Mouse (Mus musculus) cerebellum, adult 9-11 months (tissue): ENCODE data around the gene Mapkap1.

Experiments
- DNase-seq: peaks from one replicate; pipeline ENCODE4 v3.0.0; 2022

The Mapkap1 gene

DNA sequence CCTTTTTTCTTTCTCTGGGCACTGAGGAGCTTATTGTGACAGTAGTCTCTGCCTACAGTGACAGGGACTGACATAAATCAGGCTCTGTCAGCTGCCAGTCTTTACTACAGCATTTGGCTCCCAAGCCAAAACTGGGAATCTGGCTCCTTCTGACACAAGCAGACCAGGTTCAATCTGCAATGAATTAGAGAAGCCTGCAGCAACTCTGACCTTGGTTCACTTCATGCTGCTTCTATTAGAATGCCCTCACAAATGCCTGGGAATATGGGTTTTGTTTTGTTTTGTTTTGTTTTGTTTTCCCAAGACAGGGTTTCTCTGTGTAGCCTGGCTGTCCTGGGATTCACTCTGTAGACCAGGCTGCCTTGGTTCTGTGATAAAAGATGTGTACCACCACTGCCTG, 126.7 kb downstream of the Mapkap1 start:
- no peak for DNase-seq

DNA sequence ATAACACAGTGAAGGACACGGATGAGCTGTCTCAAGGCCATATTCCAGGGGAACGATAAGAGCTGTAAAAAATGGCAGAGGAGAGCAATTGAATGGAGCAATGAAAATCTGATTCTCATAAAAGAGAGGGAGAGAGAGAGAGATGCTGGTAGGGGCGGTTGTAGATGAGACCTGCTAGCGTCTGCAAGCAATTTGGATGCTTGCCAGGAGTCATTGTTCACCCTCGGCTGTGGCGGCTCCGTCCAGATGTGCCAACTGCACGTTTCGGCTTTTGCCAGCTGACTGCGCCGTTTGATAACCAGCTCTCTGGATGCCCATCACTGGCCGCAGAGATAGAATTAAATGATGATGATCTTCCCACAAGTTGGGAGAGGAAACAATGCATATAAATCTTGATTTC, 128.4 kb downstream of the Mapkap1 start:
- DNase-seq = no peak

DNA sequence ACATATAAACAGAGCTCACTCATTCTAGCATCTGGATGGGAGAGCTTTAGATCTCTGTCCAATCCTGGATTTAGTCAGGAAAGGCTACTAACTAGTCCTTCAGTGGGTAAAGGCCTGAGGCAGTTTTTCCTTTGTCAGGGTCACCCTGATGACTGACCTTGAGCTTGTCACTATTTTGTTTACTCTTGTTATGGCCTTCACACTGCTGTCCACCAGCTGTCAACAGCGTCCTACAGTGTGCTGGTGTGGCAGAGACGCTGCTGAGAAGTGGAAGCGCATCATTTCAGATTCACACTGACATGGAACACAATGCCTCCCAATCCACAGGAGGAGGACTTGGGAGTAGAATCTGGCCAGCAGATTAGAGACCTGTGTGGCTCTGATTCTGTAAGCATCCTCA, 130.8 kb downstream of the Mapkap1 start:
- no peak for DNase-seq

DNA sequence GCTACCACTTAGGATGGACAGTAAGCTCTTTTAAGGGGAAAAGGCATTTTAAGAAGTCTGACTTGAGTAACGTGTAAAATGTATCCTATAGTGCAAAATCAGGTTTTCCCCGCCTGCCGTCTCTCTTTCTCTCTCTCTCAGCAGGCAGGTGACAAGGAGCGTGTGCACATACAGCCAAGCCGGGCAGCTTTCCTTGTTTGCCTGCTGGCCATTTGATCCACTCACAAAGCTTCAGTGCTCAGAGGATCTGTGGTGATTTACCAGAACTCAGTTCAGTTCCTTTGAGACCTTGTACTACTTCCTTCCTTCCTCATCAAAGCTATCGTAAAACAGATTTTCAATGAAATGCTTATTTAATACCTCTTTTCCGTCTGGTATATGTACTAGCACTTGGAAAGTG, 137.0 kb downstream of the Mapkap1 start:
- DNase-seq = no peak

DNA sequence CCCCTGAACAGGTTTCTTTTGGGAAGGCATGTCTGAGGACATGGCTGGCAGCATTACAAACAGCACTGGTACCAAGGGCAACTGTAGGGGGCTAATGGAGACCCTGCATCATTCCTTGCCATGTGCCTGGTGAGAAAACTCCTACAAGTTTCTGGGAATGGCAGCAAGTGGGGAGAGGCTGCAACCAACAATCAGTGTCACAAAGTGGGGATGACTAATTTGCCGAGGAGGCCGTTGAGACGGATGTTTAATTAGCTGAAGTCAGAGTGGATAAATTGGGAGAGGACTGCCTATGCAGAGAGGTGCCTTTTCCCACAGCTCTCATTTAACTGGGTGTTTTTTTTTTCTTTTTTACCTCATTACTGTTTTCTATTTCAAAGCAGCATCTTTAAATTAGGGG, 137.4 kb downstream of the Mapkap1 start:
- DNase-seq = no peak

DNA sequence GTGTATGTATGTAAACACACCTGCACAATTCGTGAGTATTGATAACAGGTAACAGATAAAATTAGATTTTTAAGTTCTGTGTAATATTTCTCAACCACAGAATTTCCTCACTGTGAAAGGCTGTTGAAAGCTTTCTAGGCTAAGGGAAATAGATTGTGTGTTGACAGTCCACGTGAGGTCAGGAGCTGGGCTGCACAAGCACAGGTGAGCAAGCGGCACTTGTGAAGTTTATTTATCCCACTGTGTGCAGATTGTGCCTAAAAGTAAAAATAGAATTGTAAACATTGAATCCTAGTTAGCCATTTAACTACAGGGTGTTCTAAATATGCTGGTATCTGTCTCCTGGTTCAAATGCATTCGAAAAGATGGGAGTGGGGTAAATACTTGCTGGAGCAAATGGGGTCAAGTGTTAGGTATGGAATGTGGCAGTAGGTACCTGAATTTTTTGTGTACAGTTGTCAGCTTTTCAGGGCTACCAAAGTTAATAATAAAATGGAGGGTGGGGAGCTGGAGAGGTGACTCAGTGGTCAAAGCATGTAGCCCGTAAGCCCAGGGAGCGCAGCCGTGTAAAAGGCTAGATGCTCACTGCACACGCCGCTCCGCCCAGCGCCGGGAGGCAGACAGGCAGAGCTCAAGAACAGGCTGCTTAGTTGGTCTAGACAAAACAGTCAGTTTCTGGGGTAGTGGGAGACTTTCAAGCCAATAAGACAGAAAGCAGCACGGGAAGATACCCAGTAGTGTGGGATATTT, 138.2 kb downstream of the Mapkap1 start:
- DNase-seq = no peak

DNA sequence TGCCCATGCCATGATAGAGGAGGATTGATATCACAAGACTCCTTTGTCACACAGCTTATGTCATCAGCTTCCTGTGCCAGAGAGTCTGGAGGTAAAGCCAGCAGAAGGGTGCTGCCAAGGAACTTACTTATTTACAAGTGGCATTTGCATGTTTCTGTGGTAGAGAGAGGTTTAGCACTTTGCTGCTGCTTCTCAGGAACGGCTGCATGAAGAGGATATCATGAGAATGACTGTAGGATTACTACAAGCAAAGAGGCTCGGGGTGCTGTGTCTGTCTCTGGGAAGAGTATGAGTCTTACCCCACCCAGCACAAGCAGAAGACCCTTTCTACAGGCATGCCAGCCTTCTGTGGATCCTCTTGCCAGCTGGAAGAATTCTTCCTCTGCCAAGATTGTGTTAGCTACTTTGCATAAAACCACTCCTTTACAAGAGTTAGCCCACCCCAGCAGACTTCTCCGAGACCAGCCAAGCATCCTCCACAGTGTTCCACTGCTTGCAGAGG, 139.7 kb downstream of the Mapkap1 start:
- DNase-seq = no peak

DNA sequence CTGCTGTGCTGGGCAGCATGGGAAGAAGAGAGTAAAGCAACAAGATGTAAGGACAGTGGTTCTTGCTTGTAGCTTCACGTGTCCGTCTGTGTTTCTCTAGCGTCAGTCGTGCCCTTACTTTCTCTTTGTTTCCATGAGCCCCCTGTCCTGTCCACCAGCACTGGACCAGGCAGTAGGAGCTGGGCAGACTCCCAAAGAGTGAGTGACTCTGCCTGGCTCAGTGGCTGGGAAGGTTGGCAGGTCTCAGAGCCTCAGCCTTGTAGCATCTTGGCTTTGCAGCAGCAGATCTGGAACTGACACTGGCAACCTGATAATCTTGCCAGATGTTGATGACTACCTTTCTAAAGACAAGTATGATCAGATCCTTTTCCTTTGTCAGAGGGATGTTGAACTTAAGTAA, 140.9 kb downstream of the Mapkap1 start:
- no peak for DNase-seq

DNA sequence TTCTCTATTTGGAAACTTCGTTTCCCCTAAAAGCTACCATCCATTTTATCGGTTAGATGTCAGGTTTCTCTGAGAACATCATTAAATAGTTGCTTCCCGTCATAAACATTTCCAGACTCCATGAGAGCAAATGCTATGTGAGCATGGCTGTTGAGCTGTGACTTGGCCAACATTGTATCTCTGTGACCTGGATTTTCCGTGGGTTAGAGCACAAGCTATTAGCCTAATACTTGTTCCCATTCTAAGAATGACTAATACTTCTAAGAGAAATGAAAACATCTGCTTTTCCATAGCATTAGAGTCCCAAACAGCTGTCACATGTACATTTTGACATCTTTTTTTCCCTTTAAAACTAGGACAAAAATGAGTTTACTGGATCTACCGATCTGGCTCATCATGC, 142.4 kb downstream of the Mapkap1 start:
- no peak for DNase-seq

DNA sequence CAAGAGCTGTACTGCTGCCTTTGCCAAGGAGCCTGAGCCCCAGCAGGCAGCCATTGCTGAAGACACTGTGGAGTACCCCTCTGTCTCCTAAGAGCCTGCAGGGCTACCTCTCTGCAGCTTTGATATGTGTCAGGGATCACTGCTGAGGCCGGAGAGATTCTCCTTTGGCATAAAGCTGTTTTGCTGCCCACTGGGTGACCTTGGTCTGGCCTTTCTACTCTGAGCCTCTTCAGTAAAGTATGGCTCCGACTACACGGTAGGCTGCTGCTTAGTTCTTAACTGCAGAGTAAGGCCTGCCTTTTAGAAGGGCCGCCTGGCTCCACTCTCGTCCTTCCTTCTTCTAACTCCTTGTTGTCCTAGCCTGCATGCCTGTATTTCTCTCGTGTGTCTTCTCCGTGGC, 142.9 kb downstream of the Mapkap1 start:
- no peak for DNase-seq

DNA sequence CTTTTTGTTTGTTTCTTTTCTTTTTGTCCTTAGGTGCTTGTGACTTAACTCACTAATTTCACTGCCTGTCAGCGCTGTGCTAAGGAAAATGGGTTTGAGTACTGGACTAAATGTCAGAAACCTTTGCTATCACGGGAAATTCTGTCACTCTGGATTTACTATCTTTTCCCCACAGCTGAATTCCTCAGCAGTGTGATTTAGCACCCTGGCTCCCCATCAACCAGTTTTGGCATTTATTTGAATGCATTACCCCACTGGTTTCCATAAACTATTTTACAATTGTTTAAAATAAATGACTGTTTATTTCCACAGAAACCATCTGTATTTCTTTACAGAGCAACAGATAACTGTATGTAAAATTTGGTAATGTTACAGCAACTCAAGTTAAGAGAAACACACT, 146.2 kb downstream of the Mapkap1 start:
- DNase-seq = no peak

DNA sequence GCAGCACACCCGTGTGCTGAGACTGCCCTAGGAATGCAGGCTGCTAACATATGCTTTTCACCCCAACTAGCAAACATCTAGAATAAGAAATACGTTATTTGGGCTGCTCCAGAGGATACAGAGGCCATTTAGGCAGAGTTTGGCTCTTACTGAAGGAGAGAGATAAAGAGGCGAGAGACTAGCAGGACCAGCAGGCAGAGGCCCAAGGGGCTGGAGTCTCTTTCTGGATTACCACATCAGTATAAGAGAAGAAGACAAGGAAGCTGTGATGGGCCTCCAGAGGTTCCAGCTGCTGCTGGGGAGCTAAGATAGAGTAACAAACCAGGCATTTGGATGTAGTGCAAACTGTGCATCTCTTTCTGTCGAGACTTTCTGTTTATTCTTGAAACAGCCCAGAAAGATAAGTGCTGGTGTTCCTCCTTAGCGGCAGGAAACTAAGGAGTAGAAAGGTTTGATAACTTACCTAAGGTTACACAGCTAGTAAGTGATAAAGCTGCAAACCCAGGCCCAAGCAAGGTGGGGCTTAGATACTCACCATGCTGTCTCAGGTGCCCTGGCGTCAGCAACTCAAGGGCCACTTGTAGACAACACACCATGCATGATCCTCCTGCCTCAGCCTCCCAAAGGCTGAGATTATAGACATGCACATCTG, 147.1 kb downstream of the Mapkap1 start:
- DNase-seq = no peak

DNA sequence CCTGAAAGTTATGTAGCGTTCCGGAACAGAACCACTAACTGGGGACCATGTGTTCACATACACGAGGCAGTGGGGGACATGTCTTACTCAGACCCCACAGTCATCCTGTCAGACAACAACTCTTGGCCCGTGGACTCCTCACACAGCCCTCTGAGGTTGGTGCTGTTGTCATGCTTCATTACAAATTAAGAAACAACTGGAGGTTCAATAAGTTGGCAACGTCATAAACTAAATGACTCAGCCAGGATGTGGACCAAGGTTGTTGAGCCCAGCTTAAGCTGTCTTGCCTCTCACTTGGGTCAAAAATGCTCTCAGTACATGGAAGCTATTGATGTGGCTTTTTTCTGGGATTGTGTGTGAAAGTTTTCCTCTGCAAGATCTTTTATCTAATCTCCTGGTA, 153.6 kb downstream of the Mapkap1 start:
- no peak for DNase-seq

DNA sequence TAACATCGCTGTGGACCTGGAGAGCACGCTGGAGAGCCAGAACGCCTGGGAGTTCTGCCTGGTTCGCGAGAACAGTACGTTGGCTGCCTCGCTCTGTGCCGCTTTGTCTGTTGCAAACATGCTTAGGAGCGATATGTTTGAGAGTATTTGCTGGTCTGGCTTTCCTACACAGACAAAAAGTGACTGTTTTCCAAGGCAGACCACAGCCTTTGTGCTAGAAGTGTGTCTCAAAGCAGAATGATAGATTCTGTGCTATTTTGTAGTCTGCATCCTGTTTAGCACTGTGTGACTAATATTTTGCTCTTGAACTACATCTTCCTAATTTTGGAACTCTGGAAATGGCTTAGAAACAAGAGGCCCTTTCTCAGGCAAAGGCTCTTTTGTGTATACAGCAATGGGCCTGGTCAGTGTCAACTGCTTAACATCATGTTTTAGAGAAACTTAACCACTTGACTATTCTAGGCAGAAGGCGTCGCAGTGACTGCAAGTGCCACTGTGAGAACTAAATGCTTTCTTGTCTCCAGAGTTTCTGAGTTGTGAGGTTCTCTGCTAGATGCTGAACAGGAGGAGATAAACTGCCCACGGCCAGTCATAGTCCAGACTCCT, 156.6 kb downstream of the Mapkap1 start:
- no peak for DNase-seq

DNA sequence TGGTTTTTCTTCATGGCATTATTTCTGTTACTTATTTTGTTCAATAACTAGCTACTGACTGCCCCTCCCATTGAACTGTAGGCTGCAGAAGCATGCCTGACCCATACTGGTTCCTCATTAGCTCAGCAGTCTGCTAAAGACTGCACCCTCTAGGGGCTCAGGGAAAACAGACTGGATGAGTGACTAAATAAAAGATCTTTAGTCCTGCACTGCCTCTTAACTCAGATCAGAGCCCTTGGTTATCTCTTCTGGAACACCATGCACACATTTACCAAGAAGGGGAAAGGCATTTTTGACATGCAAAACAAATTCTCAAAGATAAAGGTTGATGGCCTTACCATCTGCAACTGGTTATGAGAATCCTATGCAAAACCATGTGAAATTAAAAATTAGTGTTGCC, 157.3 kb downstream of the Mapkap1 start:
- DNase-seq = no peak

DNA sequence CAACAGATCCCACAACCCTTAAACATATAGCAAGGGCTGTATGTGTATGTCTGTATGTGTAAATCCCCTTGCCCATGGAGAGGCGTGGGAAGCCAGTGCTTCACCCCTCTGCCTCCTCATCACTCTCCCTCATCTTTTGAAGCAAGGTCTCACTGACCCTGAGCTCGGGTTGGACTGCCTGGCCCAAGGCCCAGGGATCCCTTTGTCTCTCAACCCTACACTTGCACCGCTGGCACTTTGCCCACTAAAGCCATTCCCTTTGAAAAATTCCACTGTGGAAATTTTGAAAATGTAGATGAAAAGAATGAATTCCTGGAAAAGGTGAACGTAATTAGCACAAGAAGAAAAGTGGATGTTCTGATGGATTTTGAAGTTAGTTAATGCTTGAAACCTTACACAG, 159.6 kb downstream of the Mapkap1 start:
- no peak for DNase-seq

DNA sequence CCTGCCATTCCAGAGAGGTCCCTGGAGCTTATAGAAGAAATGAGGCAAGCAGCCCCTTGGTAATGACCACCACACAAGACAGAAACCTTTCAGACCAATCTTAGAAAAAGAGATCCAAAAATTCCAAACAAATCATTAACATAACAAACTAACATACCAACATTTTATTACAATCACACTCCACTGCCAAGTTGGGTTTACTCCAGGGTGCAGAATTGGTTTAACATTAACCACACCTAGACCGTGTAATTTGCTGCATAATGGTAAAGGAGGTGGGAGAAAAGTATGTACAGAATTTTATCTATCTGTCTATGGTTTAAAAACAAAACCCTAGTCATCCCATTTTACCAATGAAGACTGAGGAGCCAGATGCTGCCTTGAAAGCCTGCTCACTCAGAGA, 160.0 kb downstream of the Mapkap1 start:
- DNase-seq = no peak

DNA sequence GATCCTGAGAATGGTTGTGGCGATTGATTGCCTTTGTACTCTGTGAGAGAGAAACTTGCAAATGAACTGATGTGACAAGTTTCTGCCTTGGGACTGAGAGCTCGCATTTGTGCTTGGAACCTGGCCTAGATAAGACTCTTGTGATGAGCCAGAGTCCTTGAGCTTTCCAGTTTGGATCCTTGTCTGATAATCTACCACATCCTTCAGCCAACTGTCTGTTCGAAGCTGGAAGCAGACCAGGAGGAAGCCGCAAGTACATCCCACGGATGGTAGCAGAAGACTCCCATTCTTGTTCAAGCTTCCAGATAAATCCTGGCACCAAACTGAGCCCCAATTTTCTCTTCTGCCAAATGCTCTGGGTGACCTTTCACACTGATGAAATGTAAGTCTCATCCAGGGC, 162.6 kb downstream of the Mapkap1 start:
- DNase-seq = peak; percentile 8

DNA sequence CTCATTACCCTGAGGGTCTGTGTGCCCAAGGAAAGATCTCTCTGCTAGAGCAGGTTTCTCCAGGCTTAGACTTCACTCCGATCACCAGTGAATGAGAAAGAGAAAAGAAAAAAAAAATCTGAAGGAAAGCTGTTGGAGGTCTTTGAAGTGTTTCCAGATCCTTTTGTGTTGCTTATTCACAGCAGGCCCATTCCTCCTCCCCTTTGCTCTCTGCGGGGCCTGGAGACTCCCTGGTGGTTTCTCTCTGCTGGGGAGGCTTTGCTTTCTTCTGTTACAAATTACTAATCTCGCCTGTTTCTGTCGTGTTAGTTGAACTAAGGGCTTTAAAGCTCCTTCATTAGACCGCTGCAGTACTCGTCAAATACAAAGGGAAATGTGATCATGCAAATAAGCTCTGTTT, 163.8 kb downstream of the Mapkap1 start:
- DNase-seq = no peak

DNA sequence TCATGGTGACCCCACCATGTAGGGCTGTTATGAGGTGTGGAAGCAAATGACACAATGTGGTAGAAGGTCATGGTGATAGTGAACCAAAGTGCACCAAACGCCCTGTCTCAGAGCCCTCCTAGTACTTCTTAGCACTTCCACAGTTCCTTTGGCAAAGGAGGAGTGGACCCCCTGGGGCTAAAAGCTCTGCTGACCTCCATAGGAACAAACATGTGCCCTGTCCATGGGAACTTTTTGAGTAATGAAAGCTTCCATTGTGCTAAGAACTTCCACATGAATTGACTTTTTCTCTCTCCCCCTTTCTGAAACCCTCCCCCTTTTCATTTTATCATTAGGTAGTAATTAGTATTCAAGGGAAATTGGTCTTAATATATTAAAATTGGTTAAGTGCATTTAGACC, 164.5 kb downstream of the Mapkap1 start:
- DNase-seq = no peak

DNA sequence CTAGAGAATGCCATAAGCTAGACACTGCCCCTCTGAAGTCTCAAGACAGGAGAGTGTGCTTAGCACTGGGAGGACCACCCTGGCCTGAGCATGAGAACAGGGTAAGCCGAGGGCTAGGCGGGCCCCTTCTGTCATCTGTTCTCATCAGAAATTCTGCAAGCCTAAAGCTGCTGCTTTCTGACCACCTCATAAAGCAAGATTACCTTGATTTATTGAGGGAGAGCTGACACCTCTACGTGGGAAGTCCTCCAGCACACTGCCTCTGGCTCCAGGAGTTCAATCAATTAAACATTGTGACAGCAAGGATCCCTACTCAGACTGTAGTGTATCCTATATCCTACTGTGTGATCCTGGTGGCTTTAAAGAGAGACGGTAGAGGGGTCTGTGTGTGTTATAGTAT, 166.5 kb downstream of the Mapkap1 start:
- DNase-seq = no peak

DNA sequence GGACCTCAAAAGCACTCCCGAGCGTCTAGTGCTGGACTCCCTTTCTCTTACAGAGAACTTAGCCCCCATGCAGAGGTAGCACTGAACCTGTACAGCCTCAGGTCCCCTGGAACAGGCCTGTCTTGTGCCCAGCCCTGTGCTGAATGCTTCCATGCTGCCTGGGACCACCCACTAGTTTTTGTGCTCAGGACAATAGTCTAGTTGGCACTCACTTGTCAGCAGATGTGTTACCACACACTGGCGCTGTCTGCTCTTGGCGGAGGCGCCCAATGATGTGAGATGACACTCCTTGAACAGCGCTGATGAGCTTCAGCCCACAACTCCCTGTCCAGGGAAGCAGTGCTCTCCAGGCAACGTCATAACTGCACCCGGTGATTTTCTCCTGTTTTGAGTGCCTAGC, 182.0 kb downstream of the Mapkap1 start:
- no peak for DNase-seq

DNA sequence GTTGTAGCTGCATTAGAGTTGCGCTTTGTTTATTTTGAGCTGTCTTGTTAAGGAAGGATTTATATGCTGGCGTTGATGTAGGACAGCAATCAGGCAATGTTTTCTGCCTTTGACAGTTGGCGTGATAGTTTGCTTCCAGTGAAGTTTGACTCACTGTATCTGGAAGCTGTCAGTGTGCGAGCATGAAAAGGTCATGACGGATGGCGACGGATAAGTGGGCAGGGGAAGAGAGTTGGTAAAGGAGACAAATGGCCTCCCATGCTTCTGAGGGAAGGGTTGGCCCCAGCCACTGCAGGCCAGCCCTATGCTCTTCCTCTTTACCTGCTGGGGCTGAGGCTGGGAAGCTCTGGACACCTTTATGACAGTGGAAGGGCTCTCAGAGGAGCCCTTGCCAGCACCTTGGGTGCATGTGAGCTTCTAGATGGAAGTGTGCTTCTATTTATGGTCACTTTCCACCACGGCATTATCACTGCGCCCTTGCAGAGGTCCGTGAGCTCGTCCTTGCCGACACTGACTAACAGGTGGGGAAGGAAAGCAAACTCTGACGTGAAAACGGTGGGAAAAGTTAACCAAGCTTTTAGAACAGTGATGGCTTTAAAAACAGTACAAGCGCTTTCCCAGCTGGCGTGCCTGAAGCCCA, 185.3 kb downstream of the Mapkap1 start:
- DNase-seq = no peak
